Mouse (Mus musculus) ES-Bruce4 (cell line): Measurements from ENCODE around the gene Gm45716.

ENCODE experiments used
- CTCF ChIP-seq: IDR thresholded peaks from one replicate; pipeline ENCODE4 v1.8.1; 2011; ENCODE audit warnings: low read depth, low read length
- EP300 ChIP-seq: IDR thresholded peaks from 2 replicates; pipeline ENCODE4 v1.6.1; 2011; ENCODE audit warnings: low read depth, low read length; ENCODE audit not compliant: insufficient read depth
- POLR2A ChIP-seq: IDR thresholded peaks from one replicate; pipeline ENCODE4 v1.8.1; 2011; ENCODE audit warnings: low read length; ENCODE audit not compliant: insufficient read depth

GRCm38 (mm10) chr11:90232685-90233084 lies 45.2 kb downstream of the Gm45716 start:
- TF ChIP-seq CTCF (no peak), POLR2A (no peak), EP300 (no peak)
